Mouse (Mus musculus) mouse trophoblast stem cell (cell line): Measurements from ENCODE around the gene Tpt1.

Experiments used
- in situ Hi-C, 2 experiments: fragments of 300-500 bp; cut with MseI, MboI; formaldehyde crosslinking; loops; 2 replicates in 1 of 2; 3 replicates in 1 of 2; pipeline ENCODE4 v1.15.1; 2025

The Tpt1 gene

GRCm38 (mm10) chr14:75844867-75845697 lies at the start of gene Tpt1:
Gene Tpt1, plus strand, starts transcription at chr14:75845093.
- in situ Hi-C loops: no loop called here

- in situ Hi-C loops: no loop called here
Measured at GRCm38 (mm10) chr14:75795918-75796317, 49.0 kb upstream of the Tpt1 start.

- in situ Hi-C loops: no loop called here
Measured at GRCm38 (mm10) chr14:75797769-75798386, 47.0 kb upstream of the Tpt1 start.

DNA sequence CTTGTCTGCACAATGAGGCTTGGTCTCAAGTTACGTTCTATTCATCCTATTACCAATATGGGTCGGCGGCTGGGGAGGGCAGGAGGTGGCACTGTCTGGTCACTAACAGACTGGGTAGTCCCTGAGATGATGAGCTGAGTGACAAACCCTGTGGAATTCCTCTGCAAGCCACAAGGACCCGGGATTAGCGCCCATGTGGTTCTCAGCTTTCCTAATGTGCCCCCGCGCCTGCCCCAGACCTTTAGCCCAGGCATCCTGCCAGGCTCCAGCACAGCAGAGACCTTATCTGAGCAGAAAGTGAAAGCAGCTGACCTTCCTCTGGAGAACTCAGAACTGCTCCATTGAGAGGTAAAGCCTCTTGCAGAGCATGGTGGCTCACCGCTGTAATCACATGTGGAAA lies 37.1 kb upstream of the Tpt1 start:
- in situ Hi-C loops: no loop called here

DNA sequence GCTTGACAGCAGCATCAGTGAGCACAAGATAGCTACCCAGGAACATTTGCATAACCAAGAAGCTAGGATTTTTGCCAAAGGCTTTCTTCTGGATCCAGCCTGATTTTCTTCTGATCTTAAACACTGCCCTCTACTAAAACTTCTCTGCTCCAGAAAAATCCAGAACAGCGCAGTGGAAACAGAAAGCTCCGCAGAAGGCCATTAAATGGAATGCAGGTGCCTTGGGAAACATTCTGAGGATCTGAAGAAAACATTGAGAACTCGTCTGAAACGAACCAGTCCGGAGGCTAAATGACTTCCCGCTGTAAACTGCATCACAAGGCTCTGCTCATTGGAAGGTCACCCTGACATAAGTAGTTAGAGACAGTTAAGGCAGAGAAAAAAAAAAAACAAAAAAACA lies 35.0 kb upstream of the Tpt1 start:
- in situ Hi-C loops: no loop called here

DNA sequence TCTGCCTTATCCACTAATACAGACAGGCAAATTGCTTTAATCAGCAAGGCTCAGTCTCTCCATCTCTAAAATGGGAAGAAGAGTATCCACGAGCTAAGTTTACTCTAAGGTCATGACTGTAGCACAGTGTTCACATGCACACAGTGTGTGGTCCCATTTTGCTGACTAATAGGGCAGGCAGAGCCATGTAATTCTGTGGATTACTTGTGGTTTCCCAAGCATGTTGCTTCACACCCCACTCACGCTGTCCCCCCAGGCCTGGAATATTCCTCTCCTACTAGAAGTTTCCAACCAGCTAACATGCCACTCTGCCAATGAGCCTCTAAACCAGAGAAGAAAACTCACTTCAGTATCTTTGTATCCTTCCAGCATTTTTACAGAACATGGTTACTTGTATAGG lies 26.4 kb upstream of the Tpt1 start:
- in situ Hi-C loops: no loop called here

- in situ Hi-C loops: no loop called here
Measured at GRCm38 (mm10) chr14:75819341-75819740, 25.6 kb upstream of the Tpt1 start.

DNA sequence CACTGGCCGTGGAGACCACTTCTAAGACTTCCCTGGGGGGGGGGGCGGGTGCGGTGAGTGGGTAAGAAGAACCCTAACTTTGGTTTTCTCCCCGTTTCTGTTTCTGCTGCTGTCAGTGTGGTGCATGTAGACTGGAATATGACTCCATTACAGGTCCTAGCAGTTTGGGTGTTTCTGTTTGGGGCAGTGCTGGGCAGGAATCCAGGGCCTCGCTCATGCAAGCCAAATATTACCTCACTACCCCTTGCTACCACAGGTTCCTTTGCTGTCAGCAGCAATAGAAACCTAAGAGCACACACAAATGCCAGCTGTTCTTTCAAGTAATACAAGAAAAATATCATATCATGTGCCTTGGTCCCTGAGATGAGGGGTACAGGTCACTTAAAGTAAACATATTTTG lies 24.9 kb upstream of the Tpt1 start:
- in situ Hi-C loops: no loop called here

DNA sequence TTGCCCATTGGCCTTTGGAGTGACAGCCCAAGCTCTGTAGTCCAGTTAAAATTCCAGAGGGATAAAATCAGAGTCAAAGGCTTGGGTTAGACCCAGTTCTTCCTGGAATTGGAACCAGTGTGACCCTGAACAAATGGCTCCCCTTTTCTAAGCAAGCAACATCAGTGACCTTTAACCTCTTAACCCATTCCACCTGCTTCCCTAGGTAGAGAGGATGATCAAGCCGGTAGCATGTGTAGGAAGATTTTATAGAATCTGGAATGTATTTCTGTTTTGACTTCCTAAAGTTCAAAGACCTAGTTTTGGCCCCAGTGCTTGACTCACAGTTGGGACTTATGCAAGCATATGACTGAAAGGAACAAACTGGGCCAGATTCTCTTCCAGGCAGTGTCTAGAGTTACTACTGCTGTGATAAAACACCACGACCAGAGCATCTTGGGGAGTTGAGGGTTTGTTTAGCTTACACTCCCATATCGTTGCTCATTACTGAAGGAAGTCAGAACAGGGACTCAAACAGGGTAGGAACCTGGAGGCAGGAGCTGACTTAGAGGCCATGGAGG lies 18.0 kb upstream of the Tpt1 start:
- in situ Hi-C loops: loop anchor here in 1 of 2 experiments (5.0 kb wide), 1 partner anchor 35 kb away; no protein-coding TSS in a partner anchor

DNA sequence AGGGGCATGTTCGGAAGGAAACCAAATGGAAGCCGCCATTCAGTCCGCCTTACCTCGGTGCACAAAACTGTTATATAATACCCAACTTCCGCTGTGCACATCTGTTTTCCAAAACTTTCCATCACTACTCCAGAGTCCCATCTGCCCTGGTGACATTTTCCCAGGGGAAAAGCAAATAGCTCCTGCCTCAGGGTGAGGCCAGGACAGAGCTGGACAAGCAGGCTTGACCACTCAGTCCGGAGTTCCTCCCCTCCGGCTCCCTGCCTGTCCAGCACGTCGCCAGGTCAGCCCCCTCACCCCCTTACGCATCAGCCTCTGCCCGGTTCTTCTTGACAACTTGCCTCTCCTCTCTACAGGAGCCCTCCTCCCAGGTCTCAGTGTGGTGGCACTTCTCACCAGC lies 16.7 kb upstream of the Tpt1 start:
- in situ Hi-C loops: loop anchor here in 1 of 2 experiments (5.0 kb wide), 1 partner anchor 36 kb away; no protein-coding TSS in a partner anchor

DNA sequence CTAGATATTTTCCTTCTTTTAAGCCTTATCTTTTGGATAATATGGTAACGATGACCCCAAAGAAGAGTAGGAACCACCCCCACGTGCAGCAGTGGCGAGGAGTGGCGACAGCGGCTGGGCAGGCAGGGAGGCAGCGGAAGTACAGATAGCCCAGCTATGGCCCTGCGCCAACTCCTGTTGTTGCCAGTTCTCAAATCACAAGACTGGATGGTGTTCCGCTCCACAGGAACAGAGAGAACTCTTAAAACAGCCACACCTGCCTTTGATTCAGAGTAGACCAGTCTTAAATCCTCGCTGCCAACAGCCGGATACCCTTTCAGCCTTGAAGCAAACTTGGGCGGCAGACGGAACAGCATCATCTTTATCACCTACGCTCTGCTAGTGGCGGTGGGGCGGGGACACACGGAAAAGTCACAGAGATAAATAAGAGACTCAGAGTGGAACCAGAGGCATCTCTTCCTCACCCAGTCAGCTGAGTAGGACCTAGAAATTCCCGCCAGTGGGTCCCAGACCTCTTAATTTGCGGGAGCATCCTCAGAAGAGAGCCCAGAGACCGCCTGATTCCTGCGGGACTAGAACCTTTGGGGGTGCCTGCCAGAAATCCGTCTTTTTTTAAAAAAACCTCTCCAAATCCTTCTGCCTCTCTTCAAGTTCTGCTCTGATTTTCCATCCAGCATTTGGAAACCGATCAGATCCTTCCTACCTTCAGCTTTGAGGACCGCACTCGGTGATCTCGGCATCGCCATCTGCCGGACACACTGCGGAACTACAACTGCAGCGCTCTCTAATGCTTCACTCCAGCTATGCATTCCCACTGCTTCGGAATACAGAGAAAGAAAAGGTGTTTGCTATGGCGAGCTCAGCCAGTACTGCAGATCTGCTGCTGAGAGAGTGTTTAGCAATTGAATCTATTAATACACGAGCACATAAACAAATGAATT lies 15.8 kb upstream of the Tpt1 start:
- in situ Hi-C loops: loop anchor here in 1 of 2 experiments (5.0 kb wide), 1 partner anchor 37 kb away; no protein-coding TSS in a partner anchor

- in situ Hi-C loops: loop anchor here in 1 of 2 experiments (5.0 kb wide), 1 partner anchor 38 kb away; no protein-coding TSS in a partner anchor
Measured at GRCm38 (mm10) chr14:75829817-75830216, 15.1 kb upstream of the Tpt1 start.

DNA sequence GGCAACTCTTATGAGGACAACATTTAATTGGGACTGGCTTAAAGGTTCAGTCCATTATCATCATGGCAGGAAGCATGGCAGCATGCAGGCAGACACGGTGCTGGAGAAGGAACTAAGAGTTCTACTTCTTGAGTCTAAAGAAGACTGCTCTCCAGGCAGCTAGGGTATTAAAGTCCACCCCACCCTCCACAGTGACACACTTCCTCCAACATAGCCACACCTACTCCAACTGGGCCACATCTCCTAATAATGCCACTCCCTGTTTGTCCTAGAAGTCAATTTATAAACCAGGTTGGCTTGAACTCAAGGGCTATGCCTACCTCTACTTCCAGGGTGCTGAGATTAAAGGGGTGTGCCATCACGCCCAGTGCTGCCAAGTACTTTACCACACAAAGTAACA lies 12.9 kb upstream of the Tpt1 start:
- in situ Hi-C loops: no loop called here

DNA sequence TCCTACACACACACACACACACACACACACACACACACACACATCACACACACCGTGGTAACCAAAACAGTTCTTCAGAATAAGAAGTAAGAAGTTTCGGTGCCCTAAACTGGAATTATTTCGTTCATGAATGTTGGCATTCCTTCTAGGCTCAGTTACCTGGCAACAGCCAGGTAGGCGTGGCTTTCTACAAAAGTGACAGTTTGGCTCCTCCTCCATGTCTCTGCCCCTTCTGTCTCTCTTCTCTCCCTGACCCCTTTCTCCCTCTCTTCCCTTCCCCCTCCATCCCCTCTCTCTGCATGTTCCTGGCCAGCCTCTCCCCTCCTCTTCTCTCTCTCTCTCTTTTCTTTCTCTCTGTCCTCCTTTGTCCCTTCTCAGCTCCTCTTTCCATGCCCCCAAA lies 11.9 kb upstream of the Tpt1 start:
- in situ Hi-C loops: no loop called here

DNA sequence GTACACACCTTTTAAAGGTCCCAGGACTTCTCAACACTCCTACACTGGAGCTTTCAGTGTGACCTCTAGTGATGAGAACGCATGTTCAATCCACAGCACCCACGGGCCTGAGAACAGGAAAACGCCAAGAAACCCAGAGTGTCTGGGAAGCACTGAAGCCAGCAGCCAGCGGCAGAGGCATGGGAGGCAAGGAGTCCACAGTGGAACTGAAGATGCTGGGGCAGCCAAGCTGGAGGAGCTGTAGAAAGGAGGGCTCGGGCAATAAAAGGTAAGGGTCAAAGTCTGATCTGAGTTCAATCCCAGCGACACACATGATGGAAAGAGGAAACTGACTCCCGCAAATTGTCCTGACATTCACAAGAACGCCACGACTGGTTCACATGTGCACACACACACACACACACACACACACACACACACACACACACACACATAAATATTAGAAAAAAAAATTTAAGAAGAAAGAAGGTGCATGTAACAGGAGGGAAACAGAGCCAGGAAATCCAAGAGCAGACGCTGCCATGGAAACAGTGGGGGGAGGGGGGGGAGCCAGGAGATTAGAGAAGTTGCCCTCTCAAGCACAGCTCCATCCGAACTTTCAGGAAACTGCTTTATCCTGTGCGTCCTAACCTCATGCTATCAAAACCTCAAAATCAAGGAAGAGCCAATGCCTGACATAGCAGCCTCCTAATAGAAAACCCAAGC lies 11.2 kb upstream of the Tpt1 start:
- in situ Hi-C loops: no loop called here

- in situ Hi-C loops: no loop called here
Measured at GRCm38 (mm10) chr14:75834251-75834738, 10.6 kb upstream of the Tpt1 start.

GRCm38 (mm10) chr14:75834739-75835381 lies 10.0 kb upstream of the Tpt1 start:
- in situ Hi-C loops: no loop called here

DNA sequence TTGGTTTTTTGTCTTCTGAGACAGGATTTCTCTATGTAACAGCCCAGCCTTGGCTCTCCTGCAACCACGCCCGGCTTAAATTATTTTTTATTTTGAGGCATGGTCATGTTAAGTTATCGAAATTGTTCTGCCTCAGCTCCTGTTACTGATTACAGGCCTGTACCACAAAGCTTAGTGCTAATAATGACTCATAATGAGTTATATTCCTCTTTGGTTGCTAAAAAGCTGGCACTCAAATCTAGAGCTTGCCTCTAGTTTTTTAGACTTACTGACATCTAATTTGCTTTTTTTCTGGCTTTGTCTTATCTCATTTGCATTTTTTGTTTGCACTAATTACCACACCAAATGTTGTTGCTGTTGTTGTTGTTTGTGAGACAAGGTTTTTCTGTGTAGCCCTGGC lies 8.3 kb upstream of the Tpt1 start:
- in situ Hi-C loops: no loop called here

DNA sequence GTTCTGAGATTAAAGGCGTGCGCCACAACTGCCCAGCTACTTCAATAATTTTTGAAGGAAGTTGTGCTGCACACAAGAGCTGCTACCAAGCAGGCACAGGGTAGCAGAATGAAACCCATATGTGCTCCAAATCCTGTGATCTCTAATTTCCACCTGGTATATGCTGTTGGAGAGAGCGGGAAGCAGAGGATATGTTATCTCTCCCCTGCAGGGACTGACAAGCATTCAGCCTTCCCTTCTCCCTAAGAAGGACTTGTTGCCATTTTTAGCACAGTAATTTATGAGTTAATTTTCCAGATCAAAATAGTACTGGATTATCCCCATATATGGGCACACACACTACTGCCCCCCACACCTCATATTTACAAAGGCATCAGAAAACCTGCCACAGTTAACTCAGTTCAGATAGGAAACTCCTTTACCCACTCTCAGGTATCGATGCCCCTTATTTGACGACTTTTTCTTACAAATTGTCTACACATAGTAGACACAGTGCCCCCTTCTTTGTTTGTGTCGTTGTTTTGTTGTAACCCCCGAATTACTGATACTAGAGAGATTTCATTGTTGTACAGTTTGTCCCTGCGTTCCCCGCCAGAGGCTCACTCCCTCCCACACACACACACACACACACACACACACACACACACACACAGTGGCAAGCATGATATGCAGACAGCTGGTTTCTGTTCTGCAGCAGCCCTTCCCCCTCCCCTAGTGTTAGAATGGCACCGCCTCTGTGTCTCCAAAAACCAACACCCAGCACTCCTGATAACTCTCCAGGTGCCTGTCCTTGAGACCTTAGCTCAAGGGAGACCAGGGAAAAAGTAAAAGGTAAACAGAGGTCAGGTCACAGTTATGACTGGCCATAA lies 7.6 kb upstream of the Tpt1 start:
- in situ Hi-C loops: no loop called here
